Mouse (Mus musculus): ENCODE measurements around the gene Tfip11.
"Not testable (repeated sequence)": the region's sequence is repeated elsewhere in the genome, so short reads cannot be mapped to it uniquely, and the experiment has no call there.

Gene Tfip11

DNA sequence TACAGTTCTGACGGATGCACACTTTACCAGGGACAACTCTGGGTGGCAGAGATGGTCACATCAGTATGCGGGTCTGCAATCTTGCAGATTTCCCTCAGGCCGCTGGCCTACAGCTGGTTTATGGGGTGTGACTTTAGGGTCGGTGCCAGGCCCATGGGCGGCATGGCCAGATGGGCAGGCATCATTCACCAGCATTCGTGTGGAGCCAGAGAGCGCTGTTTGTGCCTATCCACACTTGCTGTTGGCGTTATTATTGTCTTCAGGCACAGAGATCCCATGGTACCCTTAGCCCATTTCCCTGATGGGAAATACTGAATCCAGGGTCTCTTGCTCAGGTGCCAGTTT is 35.6 kb upstream of the Tfip11 start:
- DNase-seq: no peak

DNA sequence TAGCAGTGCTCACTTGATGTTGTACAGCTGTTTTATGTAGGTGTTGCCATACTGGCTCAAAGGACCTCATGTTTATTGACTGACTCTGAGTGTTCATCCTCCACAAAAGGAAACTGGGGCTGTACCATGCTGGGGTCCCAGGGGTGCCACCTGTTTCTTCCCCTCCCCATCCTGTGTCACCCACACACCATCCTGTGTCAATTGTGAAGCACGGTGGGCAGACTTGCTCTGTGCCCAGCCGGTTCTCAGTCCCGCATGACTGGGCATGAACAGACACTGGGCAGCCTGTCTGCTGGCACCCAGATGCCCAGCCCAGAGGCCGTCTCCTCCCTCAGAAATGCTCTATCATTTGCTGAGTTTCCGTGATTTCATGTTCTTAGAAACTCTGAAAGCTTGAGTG is 34.3 kb upstream of the Tfip11 start:
- DNase-seq: peak; percentile 52

DNA sequence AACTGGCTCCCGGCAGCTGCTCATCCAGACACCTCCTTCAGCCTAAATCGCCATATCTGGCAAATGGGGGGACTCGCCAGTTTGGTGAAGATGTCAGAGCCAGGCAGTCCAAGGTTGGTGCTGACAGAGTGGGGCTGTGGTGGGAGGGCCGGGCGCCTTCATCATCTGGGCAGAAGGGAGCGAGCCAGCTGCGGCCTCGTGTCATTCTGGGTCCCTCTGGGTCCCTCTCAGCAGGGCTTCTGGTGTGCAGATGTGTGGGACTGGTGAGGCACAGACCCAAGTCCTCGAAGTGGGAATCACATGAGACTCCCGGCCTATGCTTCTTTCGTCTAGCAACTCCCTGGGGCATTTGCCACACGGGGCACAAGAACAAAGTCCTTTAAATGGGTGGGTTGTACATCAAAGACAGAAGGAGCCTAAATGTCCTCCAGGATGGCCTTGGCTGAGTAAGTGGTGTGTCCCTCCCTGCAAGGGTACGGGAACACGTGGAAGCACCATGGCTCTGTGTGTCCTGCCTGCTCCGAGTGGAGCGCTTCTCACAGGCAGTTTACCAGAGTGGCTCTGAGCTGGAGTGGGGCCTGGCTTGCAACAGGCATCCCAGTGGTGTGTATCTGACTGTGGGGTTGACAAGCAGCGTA is 33.7 kb upstream of the Tfip11 start:
- DNase-seq: peak; percentile 19

DNA sequence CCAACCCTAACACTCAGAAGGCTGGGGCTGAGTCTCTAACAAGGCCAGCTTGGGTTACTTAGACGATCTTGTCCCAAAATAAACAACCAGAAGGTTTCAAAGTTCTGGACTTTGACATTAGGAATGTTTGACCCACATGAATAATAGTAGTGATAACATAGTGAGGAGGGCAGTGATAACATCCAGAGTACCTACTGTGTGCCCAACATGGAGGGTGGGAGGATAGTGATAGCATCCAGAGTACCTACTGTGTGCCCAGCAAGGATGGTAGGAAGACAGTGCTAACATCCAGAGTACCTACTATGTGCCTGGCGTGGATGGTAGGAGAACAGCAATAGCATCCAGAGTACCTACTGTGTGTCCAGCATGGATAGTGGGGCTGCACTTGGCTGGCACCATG is 32.4 kb upstream of the Tfip11 start:
- DNase-seq: no peak

DNA sequence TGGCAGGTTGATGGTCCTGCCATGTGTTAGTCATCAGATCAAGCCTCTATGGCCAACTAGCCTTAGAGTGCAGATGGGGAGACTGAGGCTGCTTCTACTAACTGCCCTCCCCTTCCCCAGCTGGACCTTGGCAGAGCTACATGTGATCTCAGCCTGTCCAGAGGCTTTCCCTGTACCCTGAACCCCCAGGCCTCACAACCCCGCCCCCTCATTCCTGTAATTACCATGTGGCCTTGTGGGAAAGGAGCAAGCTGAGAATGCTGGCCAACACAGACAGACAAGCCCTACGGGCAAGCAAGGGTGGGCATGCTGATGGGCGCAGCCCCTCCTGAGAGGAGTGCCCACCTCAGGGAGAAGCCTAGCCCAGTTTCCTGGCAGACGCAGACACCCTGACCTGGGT is 31.5 kb upstream of the Tfip11 start:
- no peak for DNase-seq

DNA sequence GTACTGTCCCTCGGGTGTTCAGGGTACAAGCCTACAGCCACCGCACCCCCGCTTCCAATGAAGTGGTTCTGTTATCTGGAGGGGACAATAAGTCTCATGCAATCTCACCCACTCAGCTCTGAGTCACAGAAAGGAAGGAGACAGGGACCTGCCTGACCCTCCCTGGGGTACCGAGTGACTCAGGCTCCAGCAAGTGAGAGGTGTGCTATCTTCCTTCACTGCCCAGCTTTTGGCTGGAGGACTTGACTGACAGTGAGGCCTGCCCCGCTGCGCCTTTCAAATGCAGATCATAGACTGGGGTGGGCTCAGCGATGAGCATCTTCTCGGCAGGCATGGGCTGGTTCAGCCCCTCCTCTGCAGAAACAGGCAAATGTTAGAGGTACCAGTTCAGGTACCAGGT is 31.0 kb upstream of the Tfip11 start:
- no peak for DNase-seq

DNA sequence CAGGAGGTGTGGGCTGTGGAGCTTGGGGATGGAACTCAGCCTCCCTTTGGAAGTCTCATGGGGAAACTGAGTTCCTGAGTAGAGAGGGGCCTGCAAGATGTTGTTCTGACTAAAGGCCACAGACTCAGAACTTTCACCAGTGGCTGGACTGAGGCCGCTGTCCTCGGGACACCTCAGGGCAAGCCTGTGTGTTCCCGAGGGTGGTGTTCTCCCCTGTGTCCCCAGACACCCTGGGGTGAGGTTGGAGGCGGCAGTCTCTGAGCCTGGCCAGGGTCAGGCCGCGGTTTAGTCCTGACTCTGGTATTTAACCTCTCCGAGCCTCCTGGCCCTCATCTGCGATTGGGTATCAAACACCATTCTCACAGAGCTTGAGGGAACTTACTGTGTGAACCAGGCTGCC is 30.6 kb upstream of the Tfip11 start:
- DNase-seq: no peak

DNA sequence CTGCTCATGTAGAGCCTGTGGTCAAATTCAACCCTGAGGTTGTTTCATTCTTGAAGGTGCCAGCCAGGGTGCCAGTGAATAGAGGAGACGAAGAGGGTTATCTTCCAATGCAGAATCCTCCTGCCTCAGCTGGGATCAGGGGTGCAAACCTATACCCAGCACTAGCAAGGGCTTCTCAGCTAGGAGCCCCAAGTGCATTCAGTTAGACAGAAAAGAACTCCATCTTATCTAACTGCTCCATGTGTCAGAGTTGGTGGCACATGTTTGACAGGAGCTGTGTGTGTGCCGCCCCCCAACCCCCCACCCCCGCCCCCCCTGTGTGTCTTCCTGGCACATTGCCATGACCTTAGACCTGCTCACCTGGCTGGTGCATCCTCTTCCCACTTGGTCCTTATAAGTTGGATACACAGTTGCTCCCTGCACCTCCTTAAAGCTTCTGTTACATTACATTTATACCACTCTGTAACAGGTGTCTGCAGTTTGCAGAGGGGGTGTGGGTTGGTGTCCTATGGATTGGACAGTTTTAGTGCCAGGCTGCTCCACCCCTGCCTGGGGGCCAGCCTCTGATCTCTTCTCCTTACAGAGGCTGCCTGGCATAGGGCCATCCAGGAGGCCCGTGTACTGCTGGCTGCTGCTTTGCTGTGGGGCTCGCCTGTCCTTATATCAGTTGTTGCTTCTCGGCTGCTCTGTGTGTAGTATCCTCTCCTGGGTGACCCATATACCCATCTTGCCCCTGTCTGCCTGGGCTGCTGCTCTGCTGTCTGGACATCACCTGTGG is 29.6 kb upstream of the Tfip11 start:
- DNase-seq: peak; percentile 45

DNA sequence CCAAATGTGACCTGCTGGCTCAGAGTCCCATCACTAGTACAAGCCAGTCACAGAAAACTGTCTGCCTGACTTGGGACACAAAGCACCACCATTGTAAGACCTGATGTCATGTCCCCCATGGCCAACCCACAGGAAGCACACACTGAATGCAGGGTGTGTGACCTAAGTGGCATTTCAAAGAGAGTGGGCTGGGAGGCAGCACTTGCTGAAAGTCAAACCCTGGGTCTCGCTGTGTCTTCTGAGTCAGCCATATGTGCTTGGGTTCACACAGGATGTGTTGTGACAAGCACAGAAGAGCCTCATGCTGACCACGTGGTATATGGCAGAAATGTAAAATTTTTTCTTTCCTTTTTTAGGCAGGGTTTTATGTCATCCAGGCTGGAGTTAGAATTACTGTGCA is 28.9 kb upstream of the Tfip11 start:
- DNase-seq: no peak

DNA sequence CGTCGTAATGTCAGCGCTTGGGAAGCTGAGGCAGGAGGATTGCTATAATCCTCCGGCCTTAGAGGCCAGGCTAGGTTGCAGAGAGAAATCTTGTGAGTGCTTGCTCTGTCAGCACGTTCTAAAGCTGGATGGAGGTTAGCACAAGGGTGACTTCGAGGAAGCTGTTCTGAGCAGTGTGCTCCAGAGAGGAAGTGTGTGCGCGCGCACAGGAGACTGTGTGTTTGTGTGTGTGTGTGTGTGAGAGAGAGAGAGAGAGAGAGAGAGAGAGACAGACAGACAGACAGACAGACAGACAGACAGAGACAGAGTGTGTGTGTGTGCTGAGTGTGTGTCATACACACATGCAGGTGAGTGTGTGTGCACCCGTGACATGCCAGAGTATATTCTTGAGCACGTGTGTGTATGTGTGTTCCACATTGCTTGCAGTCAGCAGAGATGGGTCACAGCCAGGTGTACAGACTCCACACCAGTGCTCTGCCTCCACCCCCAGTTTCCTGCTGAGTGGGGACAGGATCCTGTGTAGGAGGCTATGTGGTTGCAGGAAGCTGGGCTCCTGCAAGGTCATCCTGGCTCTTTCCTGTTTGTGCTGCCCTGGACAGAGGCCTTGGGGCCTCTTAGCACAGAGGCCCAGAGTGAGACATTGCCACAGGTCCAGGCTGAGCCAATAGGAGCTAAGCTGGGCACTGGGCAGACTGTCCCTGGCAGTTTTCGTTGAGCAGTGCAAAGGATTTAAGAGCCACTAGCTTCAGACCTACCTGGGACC is 27.8 kb upstream of the Tfip11 start:
- peak; percentile 72 for DNase-seq

DNA sequence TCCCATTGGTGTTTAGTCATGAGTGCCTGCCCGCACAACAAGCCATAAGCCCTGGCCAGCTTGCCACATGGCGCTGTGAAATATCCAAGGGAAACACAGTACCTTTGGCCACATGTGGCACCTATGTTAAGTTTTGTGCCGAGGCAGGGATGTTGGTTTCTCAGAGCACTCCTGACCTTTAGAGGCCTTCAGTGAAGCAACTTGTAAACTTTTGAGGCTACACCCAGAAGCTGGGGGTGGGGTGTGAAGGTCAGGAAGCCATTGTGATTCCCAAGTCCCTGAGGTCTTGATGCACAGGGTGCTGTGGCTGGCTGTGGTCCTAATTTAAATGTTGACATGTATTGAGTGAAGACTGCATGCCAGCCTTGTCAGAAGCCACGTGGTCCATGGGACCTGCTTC is 26.8 kb upstream of the Tfip11 start:
- DNase-seq: no peak

DNA sequence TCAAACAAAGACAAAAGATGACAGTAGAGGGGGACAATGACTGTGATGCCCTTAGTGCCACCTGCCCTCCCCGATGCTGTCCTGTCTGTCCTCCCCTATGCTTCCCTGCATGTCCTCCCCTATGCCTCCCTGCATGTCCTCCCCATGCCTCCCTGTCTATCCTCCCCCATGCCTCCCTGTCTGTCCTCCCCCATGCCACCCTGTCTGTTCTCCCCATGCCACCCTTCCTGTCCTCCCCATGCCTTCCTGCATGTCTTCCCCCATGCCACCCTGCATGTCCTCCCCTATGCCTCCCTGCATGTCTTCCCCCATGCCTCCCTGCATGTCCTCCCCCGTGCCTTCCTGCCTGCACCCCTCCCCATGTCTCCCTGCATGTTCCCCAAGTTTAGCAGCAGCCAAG is 26.0 kb upstream of the Tfip11 start:
- DNase-seq: no peak

DNA sequence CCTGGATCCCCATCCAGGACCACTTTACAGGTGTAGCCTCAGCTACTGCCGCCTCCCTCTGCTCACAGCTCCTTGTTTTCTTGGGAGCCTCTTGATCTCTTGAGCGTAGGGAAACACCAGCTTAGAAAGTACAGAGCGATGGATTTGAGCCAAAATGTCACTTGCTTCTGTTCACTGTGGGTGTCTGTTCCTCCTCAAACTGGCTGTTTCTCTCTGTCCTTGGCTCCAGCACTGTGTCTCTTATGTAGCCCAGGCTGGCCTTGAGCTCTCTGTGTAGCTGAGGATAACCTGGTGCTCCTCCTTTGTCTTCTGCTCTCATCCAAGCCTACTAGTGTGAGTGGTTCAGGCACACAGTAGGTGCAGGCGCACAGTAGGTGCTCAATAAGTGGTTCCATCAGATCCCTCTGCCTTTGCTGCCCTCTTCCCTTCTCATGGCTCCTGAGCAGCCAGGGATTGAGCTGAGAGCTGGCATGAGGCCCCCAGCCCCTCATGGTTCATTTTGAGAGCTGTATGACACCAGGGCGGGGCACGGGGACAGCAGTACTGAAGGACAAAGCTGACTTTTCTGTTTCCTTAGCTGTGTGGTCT is 25.3 kb upstream of the Tfip11 start:
- no peak for DNase-seq

DNA sequence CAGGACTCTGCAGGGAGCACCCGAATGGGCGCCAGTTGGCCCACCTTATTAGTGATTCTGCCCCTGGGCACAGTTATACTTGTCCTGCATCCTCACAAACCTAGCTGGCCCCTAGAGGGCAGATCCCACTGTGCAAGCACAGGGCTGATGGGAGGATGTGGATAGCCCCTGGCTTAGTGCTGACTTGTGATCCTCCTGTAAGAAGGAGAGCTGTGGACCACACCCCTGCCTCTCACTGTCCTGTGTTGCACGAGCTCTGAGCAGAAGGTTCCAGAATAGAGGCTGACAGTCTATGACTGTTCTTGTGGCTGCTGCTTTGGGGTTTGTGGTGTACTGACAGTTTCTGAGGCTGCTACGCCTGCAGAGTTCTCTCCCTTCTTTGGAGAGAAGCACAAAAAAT is 24.5 kb upstream of the Tfip11 start:
- peak; percentile 27 for DNase-seq

DNA sequence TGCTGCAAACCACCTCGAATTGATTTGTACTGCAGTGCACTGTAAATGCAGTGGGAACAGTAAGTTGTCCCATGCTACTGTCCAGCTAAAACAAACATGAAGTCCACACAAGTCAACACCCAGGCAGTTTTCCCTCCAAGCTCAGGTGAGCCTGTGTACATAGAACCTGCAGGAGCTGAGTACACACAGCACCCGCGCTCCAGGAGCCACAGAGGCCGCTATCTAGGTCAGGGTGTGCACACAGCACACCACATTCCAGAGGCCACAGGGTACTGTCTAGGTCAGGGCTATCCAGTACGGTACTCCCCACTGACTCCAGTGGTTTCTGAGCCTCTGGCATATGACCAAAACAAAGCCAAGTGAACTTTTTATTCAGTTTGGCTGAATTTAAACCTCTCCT is 23.8 kb upstream of the Tfip11 start:
- DNase-seq: no peak

DNA sequence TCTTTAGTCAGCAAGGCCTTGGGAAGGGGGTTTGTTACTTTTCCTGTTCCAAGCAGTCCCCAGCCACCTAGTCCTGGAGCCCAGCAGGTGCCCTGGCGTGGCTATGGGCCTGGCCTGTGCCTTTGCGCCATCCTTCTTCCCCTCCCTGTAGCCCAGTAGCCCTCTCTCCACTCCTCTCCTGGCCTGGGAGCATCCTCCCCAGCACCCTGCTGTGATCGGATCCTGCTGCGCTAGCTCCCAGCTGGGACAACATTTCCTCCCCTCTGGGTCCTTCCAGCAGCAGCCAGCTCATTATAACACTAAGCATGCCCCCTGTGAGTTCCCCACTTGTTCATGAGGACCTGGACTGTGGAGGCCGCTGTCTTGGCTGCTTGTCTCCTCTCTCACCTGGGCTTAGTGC is 20.3 kb upstream of the Tfip11 start:
- no peak for DNase-seq

DNA sequence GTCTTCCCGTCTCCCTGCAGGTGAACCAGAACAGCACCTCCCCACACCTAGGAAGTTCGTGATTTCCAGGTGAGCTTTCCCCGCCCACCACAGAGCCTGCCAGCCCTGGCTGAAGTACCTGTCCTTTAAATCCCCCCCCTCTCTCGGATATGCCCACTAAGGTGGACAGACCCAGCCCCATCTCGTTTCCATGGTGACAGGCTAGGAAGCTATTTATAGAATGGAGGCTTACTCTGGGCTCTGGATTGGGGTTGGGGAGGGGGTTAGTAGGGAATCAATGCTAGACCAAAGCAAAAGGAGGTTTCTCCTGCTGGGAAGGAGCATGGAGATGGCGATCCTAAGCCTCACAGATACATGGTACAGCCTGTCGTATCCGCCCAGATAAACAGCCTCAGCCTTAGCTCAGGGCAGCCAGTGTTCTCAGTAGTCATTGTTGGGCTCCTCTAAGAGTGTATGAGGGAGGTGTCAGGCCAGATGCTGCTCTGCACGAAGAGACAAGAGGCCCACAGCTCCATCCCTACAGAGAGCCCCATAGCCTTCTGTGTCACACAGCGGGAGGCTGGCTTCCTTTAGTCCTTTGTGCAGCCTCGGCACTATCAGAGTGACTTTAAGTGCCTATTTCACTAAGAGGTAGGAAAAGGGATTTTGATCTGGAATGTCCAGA is 12.8 kb upstream of the Tfip11 start:
- DNase-seq: no peak

DNA sequence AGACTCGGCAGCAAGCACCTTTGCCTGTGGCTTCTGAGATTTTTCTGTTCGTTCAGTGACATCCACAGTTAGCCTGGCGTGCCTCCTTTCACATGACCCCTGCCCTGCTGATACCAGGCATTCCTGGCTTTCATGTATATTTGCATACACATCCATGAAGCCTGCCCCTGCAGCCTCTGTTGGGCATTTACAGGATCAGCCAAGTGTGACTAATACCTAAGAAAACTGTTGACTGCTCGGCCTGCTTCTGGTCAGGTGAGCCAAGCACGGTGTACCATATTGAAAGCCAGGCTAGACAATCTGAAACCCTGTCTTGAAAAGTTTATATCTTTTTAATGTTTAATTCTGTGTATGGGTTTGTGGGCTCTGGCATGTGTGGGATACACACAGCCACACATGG is 9.7 kb upstream of the Tfip11 start:
- no peak for DNase-seq

DNA sequence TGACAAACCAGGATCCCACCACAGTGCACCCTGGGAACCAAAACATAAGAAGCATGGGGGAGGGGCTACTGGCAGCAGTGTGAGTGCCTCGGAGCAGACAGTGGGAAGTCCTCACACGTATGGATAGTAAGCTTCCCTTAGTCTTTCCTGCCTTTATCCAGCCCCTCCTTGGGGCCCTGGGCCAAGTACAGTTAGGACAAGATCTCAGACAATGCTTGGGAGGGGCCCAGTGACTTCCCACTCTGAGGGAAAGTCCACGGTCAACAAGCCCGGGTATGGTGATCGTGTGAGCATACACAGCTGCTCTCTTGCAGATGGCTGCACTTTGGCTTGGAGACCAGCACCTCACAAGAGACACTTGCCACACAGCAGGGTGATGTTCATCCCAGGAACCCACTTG is 8.8 kb upstream of the Tfip11 start:
- no peak for DNase-seq

DNA sequence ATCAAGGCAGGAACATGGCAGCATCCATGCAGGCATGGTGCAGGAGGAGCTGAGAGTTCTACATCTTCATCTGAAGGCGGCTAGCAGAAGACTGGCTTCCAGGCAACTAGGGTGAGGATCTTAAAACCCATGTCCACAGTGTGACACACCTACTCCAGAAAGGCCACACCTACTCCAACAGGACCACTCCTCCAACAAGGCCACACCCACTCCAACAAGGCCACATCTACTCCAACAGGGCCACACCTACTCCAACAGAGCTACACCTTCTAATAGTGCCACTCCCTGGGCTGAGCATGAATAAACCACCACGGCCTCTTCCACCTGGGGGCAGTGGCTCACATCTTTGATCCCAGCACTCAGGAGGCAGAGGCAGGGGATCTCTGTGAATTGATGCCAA is 6.8 kb upstream of the Tfip11 start:
- DNase-seq: not testable (repeated sequence)

DNA sequence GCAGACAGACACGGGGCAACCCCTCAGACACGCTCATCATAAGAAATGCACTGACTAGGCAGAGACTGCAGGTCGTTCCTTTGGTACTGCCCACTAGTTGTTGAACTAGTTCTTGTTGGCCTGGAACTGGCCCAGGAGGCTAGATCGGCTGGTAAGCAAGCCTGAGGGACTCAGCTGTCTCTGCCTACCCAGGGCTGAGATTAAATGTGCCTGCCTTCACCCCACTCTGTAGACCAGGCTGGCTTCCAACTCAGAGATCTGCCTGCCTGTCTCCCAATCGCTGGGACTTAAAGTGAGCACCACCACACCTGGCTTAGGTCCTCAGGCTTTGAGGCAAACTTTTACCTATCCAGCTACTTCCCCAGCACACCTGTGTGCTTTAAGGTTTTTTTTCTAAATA is 5.8 kb upstream of the Tfip11 start:
- DNase-seq: no peak

DNA sequence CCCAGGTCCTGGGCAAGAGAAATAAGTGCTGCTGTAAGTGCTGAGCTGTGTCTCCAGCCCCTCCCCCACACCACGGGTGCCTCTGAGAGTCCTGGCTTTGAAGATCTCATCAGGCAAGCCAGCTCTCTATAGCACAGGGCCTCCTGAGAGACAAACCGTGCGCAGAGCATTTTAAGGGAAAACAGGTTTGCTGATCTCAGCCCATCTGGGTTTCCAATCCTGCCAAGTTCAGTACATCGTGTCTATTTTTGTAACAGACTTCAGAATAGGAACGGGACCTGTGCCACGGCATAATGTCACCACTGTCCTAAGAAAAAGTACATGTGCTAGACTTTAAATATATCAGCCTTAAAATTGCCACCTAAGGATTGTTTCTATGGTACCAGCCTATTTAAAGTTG is 5.2 kb upstream of the Tfip11 start:
- no peak for DNase-seq

DNA sequence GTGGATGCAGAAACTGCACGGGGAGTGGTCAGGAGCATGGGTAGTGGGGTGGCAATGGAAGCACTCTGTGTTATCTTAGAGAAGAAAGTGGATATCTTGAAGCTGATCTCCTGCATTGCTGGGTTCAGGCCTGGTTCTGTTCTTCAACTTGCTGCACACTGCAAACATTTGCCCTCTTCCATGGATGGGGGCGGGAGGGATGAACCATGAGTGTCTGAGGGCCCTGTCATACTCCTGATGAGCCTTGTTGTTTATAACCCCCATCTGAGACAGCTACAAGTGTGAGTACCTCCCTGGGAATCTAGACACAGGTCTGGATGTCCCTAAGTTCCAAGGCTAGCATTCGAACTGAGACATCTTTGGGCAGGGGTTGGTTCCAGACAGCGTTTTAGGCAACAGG is 4.8 kb upstream of the Tfip11 start:
- no peak for DNase-seq

Data from thymus, postnatal 4 days (tissue).